Mouse (Mus musculus): ENCODE results near the gene Unc80.
"Not testable (repeated sequence)": the region's sequence is repeated elsewhere in the genome, so short reads cannot be mapped to it uniquely, and the experiment has no call there.

The Unc80 gene

GRCm38 (mm10) chr1:66617188-66617587 is 149.0 kb downstream of the Unc80 start:
- no peak for DNase-seq (ENCODE audit: low spot score in 2 of 2)

- no peak for DNase-seq (ENCODE audit: low spot score in 2 of 2)
Observed at GRCm38 (mm10) chr1:66638177-66638576, 170.0 kb downstream of the Unc80 start.

DNA sequence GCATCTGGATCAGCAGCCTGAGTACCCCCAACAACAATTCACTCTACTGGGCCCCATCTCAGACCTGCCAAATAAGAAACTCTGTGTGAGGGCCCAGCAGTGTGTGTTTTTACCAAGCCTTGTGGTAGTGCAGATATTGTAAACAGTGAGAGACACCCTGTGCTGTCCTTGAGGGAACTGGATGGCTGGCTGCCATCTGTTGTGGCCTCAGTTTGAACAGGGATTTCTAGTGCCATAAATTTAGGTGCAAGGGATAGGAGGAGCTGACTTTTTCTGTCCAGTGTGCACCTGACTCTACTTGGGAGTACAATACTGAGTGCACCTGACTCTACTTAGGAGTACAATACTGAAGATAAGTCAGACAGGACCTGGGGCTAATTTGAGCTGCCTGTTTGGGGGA is 178.7 kb downstream of the Unc80 start:
- no peak for DNase-seq (ENCODE audit: low spot score in 2 of 2)

GRCm38 (mm10) chr1:66649568-66649967 is 181.4 kb downstream of the Unc80 start:
- peak; percentile 64 to 67 for DNase-seq (ENCODE audit: low spot score in 2 of 2)

DNA sequence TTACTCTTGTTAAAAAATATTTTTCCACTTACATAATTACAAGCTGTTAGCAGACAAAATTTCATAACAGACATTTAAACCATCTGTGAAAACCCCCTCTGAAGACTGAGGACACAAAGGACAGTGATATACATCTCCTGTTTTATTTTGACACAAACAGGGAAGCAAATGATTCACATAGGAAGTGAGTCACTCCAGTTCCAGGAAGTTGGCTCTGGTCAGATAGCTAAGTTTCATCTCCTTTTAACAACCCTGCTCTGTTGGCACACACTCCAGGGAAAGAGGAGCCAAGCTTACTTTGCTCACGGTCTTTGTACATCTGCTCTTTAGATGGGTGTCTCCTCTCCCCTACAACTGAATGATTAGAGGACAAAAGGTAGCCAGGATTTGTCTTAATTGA is 181.8 kb downstream of the Unc80 start:
- no peak for DNase-seq (ENCODE audit: low spot score in 2 of 2)

GRCm38 (mm10) chr1:66655119-66655746 is 187.1 kb downstream of the Unc80 start:
- DNase-seq (ENCODE audit: low spot score in 2 of 2): peak in 1 of 2 experiments; percentile 37

DNA sequence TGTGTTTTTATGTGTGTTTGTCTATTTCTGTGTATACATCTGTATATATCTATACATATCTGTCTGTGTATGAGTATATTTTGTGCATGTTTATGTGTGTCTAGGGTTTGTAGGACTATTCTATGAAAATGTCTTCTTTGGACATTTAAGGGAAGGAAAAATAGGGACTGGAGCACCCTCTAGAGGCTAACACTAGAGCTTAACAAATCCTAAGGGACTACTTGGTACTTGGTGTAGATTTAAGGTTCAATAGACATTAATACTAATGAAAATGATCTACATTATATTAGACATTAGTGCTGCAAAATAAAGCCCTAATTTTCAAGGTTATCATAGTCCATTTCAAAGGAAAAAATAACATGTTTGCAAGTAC is 187.6 kb downstream of the Unc80 start:
- no peak for DNase-seq (ENCODE audit: low spot score in 2 of 2)

DNA sequence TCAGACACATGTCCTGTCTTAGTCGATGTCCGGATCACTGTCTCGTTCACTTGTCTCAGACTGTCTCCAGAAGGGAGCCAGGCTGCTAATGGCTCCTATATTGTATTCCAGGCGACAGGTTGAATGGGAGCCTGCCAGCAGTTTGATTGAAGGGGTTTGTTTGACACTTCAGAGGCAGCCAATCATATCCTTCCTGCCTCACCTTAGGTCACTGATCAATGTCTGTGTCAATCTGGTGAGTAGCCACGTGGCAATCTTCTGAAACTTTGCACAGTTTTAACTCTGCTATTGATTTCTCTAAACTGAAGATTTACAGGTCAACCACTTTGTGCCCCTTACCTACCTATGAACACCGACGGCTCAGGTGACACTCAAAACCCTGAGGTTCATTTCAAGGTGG is 203.3 kb downstream of the Unc80 start:
- no peak for DNase-seq (ENCODE audit: low spot score in 2 of 2)

DNA sequence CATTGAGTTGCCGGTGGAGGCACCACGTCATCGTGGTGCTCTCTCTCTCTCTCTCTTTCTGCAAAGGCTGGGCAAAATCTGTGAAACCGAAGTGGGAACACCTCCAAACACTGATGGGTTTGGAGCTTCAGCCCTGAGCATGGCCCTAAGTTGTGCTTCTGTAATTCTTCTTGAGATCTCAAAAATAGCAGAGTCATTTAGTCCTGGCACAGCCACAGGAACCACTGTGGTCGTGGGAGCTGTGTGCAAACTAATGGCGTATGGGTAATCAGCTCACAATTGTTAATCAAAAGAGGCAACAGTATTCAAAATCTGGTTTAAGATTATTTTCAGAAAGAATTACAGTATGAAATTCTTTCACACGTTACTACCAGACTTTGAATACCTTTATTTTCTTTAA is 204.6 kb downstream of the Unc80 start:
- DNase-seq (ENCODE audit: low spot score in 2 of 2): no peak

- no peak for DNase-seq (ENCODE audit: low spot score in 2 of 2)
Observed at GRCm38 (mm10) chr1:66677928-66678327, 209.8 kb downstream of the Unc80 start.

- no peak for DNase-seq (ENCODE audit: low spot score in 2 of 2)
Observed at GRCm38 (mm10) chr1:66678662-66679061, 210.5 kb downstream of the Unc80 start.

GRCm38 (mm10) chr1:66682974-66683373 is 214.8 kb downstream of the Unc80 start:
- no peak for DNase-seq (ENCODE audit: low spot score in 2 of 2)

GRCm38 (mm10) chr1:66691772-66692171 is 223.6 kb downstream of the Unc80 start:
- no peak for DNase-seq (ENCODE audit: low spot score in 2 of 2)

- no peak for DNase-seq (ENCODE audit: low spot score in 2 of 2)
Observed at GRCm38 (mm10) chr1:66692308-66692707, 224.1 kb downstream of the Unc80 start.

- DNase-seq (ENCODE audit: low spot score in 2 of 2): no peak
Observed at GRCm38 (mm10) chr1:66692780-66693392, 224.7 kb downstream of the Unc80 start.

- DNase-seq (ENCODE audit: low spot score in 2 of 2): no peak
Observed at GRCm38 (mm10) chr1:66694266-66694665, 226.1 kb downstream of the Unc80 start.

DNA sequence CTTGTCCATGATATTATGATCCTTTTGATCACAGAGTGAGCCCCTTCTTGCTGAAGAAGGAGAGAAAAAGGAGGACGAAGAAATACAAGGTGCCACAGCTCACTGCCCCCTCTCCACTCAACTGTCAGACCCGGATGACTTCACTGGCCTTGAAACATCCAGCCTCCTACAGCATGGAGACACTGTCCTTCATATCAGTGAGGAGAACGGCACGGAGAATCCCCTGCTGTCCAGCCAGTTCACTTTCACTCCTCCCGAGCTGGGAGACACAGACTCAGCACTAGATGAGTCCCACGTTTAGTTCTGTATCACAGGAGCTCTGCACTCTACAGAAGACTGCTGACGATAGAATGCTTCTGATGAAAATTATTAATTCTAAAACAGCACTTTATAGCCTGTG is 227.1 kb downstream of the Unc80 start:
- DNase-seq (ENCODE audit: low spot score in 2 of 2): no peak

GRCm38 (mm10) chr1:66699630-66700029 is 231.5 kb downstream of the Unc80 start:
- DNase-seq (ENCODE audit: low spot score in 2 of 2): not testable (repeated sequence)

DNA sequence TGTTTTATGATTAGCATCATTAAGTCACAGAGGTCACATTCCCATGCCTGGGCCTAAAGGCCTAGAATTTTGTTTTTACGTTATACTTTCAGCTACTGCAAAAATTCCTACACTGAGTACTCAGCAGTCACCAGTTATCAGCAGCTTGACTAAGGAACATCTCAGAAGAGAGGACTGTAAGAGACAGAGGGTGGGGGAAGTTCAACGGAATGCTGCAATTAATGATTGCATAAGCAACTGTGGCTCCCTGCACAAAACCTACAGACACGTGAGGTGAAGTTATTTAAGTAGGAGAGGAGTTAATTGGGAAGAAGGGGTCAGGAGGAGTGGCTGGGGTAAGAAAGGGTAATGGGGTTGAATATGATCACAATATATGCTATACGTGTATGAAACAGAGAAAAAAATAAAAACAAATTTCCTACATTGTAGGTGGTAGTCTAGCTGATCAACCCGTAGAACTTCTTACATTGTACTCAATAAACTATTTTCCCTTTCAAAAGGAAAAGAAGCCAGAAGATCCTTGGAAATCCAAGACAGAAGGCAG is 232.1 kb downstream of the Unc80 start:
- no peak for DNase-seq (ENCODE audit: low spot score in 2 of 2)

DNA sequence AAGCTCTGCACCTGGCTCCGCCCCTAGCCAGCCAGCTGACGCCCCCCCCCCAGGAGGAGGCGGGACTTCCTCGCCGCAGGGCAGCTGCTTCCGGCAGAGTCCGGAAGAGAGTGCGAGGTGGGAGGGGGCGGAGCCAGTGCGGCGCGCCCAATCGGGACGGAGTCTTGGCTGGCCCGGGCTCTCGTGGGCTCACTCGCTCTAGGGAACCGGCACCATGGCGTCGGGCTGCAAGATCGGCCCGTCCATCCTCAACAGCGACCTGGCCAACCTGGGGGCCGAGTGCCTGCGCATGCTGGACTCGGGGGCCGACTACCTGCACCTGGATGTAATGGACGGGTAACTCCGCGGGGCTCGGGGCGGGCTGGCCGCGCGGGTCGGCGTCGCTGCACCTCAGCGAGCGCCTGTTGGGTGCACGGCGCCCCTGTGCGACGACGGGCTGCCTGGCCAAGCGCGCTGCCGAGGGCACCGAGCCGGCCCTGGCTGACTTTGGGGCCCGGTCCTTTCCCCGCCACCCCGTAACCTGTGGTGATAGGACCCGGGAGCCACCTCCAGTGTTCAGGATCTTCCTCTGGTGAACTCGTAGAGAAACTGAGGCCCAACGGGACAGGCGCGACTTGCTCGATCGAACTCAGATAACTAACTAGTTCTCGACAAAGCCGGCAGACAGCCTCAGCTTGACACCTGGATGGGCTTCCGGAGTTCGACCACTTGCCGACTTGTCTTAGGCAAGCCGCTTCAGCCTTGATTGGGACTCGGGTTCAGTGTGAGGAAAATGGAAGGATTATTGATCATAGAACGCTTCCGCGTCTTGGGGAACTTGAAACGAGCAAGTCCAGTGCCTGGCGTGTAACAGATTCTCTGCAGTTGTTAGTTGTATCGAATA is 232.8 kb downstream of the Unc80 start, which contains the start of gene Rpe:
TSS of gene Rpe (plus strand) at position 139 of the 883 bp plus-strand sequence.
- peak; percentile 90 to 91 for DNase-seq (ENCODE audit: low spot score in 2 of 2)

DNA sequence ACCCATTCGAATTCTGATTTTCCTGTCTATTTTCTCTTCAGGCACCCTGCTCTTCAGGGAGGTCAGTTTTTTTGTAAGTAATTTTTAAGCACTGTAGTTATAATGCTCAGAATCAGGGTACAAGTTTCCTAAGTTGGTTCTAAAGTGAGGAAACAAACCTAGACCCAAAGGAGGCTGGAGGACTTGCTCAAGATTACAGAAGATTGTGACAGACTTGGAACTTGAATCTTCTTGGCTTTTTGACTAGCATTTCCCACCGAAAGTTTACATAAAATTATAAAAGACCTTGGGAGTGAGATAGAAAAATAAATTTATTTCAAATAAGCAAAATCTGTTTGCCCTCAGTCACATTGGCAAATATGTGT is 233.4 kb downstream of the Unc80 start:
- DNase-seq (ENCODE audit: low spot score in 2 of 2): no peak

DNA sequence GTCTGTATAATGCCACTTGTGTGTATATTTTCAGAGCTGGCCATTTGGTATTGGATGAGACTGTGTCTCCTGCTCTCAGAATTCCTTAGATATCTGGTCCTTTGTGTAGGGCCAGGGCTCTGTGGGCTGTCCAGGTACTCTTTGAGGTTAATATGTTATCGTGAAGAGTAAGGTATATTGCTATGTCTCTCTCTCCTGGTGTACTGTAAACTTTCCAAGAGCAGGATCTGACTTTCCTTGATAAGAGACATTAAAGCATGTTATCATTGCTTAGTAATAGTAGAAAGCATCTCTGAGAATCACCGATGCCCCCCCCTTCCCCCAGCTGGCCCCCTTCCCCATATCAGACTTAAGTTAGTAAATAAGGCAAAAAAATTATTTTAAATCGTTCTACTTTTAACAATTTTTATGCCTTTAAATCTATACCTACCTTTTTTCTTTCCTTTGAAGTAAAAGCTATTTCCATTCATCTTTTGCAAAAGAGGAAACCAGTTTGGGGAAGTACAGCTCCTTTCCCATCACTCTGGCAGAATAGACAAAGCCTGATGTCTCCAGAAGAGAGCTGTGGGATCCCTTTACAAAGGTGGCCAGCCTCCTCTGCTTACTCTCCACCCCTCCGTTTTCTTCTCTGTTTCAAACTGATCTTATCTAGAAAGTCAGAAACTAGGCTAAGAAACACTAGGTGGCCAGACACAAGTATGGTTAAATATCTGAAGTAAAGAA is 234.6 kb downstream of the Unc80 start:
- no peak for DNase-seq (ENCODE audit: low spot score in 2 of 2)
